Mouse (Mus musculus) stomach, postnatal 0 days (tissue): ENCODE data around the gene Sugct. TPM values are rescaled to one million over a fixed set of nuclear protein-coding genes. Genes with fewer than 3 reads are reported as not detected.
"Not testable (repeated sequence)": the region's sequence is repeated elsewhere in the genome, so short reads cannot be mapped to it uniquely, and the experiment has no call there.

ENCODE experiments used
- ATAC-seq: fragments of 200-750 bp; cut with Nextera tagmentation; 2 replicates; pipeline ENCODE4 v1.8.0; 2017; ENCODE audit not compliant: low FRiP score, low TSS enrichment
- DNase-seq: peaks from one replicate; pipeline ENCODE4 v3.0.0-alpha.2; 2016; ENCODE audit warnings: low spot score
- H3K27ac ChIP-seq: fragments of 300-500 bp; sonication (generic); replicated peaks from 2 replicates; pipeline ENCODE4 v1.5.1; 2014; ENCODE audit warnings: mild to moderate bottlenecking, control low read depth
- H3K27me3 ChIP-seq: fragments of 300-500 bp; sonication (generic); 2 replicates; pipeline ENCODE4 v1.6.1; 2014; ENCODE audit warnings: low read length; ENCODE audit not compliant: control insufficient read depth, insufficient read depth
- H3K36me3 ChIP-seq: fragments of 300-500 bp; sonication (generic); 2 replicates; pipeline ENCODE4 v1.6.1; 2014; ENCODE audit warnings: low read length, mixed read lengths; ENCODE audit not compliant: control insufficient read depth, insufficient read depth
- H3K4me1 ChIP-seq: fragments of 300-500 bp; sonication (generic); replicated peaks from 2 replicates; pipeline ENCODE4 v1.6.1; 2014; ENCODE audit warnings: antibody characterized with exemption; ENCODE audit not compliant: control insufficient read depth, insufficient read depth
- H3K4me2 ChIP-seq: fragments of 300-500 bp; sonication (generic); replicated peaks from 2 replicates; pipeline ENCODE4 v1.6.1; 2014; ENCODE audit warnings: low read depth, mild to moderate bottlenecking, control low read depth, moderate library complexity
- H3K4me3 ChIP-seq: fragments of 300-500 bp; sonication (generic); 2 replicates; pipeline ENCODE4 v1.5.1; 2014; ENCODE audit warnings: low read depth, low read length, control low read depth
- H3K9ac ChIP-seq: fragments of 300-500 bp; sonication (generic); 2 replicates; pipeline ENCODE4 v1.6.1; 2014; ENCODE audit warnings: mild to moderate bottlenecking, low read length, control low read depth, mixed read lengths
- H3K9me3 ChIP-seq: fragments of 300-500 bp; sonication (generic); 2 replicates; pipeline ENCODE4 v1.6.1; 2016; ENCODE audit warnings: low read length; ENCODE audit not compliant: control insufficient read depth
- CTCF ChIP-seq: IDR thresholded peaks from 2 replicates; pipeline ENCODE4 v1.5.1; 2016; ENCODE audit warnings: antibody characterized with exemption, low read depth, mild to moderate bottlenecking, moderate library complexity
- EP300 ChIP-seq: optimal IDR thresholded peaks from 2 replicates; pipeline ENCODE3; 2016; ENCODE audit warnings: antibody characterized with exemption
- WGBS: fragments of 180-500 bp; shearing (Covaris S2); extraction: QIAGEN DNeasy Blood & Tissue Kit; methylation state at CpG from one replicate; pipeline ENCODE4 v1.1.7; 2014; 5-methylcytosine and 5-hydroxymethylcytosine counted together
- polyA plus RNA-seq: library from polyadenylated mRNA; unstranded; fragments of >200 nt; fragmentation: Nextera tagmentation; extraction: Ambion mirVana; gene quantifications from 2 replicates; pipeline ENCODE4 v1.2.1, GENCODE M21; 2015

Gene Sugct
- polyA plus RNA-seq, 1 experiment from 2014 or later, result 6.1 TPM

- H3K4me2 ChIP-seq, result no peak overlapping the region
- no peaks in the 10 kb centered on the region for H3K9me3 ChIP-seq
- H3K27ac ChIP-seq, result no peak overlapping the region
- no peak for TF ChIP-seq CTCF
- TF ChIP-seq EP300, result no peak
- H3K27me3 ChIP-seq, result no peaks in the 10 kb centered on the region
- ATAC-seq (no peak), DNase-seq (no peak)
- no peaks in the 10 kb centered on the region for H3K4me1 ChIP-seq
- H3K4me3 ChIP-seq, result no peak overlapping the region
- H3K9ac ChIP-seq, result no peak overlapping the region
- no peaks in the 10 kb centered on the region for H3K36me3 ChIP-seq
These were observed 862.3 kb downstream of the Sugct start for GRCm38 (mm10) chr13:16833069-16833468.

GRCm38 (mm10) chr13:16831840-16832239, 863.5 kb downstream of the Sugct start:
- Histone ChIP-seq H3K9me3 (no peaks in the 10 kb centered on the region), H3K4me3 (no peak overlapping the region), H3K27ac (no peak overlapping the region), H3K36me3 (no peaks in the 10 kb centered on the region), H3K4me2 (no peak overlapping the region), H3K9ac (no peak overlapping the region), H3K27me3 (no peaks in the 10 kb centered on the region), H3K4me1 (no peaks in the 10 kb centered on the region)
- 71% methylated on average over 8 of the region's 8 CpGs for WGBS
- no peak for TF ChIP-seq EP300
- TF ChIP-seq CTCF, result no peak
- ATAC-seq (no peak), DNase-seq (no peak)

- H3K9me3 ChIP-seq, H3K27me3 ChIP-seq, H3K4me1 ChIP-seq, DNase-seq, H3K9ac ChIP-seq, H3K4me2 ChIP-seq, H3K36me3 ChIP-seq, H3K4me3 ChIP-seq, H3K27ac ChIP-seq, ATAC-seq: not testable (repeated sequence)
- WGBS, result 60% methylated on average over 6 of the region's 6 CpGs
These were observed 865.1 kb downstream of the Sugct start for GRCm38 (mm10) chr13:16830291-16830690.

- WGBS, result 38% methylated on average over 2 of the region's 2 CpGs
- Histone ChIP-seq H3K27ac (no peak overlapping the region), H3K9ac (no peak overlapping the region), H3K4me3 (no peak overlapping the region), H3K27me3 (no peaks in the 10 kb centered on the region), H3K4me2 (no peak overlapping the region), H3K9me3 (no peaks in the 10 kb centered on the region), H3K36me3 (no peaks in the 10 kb centered on the region), H3K4me1 (no peaks in the 10 kb centered on the region)
- ATAC-seq (no peak), DNase-seq (no peak)
- TF ChIP-seq CTCF, result no peak
- no peak for TF ChIP-seq EP300
These were observed 865.8 kb downstream of the Sugct start for GRCm38 (mm10) chr13:16829589-16829988.

GRCm38 (mm10) chr13:16825619-16826018, 869.7 kb downstream of the Sugct start:
- no peak overlapping the region for H3K4me3 ChIP-seq
- no peaks in the 10 kb centered on the region for H3K36me3 ChIP-seq
- H3K27me3 ChIP-seq, result no peaks in the 10 kb centered on the region
- WGBS, result 80% methylated on average over 6 of the region's 6 CpGs
- H3K9me3 ChIP-seq, result no peaks in the 10 kb centered on the region
- H3K9ac ChIP-seq, result no peak overlapping the region
- no peak overlapping the region for H3K4me2 ChIP-seq
- H3K27ac ChIP-seq, result no peak overlapping the region
- TF ChIP-seq CTCF, result no peak
- TF ChIP-seq EP300, result no peak
- H3K4me1 ChIP-seq, result no peaks in the 10 kb centered on the region
- DNase-seq, result no peak
- ATAC-seq, result no peak

- TF ChIP-seq EP300, result no peak
- Histone ChIP-seq H3K27me3 (no peaks in the 10 kb centered on the region), H3K9me3 (no peaks in the 10 kb centered on the region), H3K27ac (no peak overlapping the region), H3K4me1 (no peaks in the 10 kb centered on the region), H3K36me3 (no peaks in the 10 kb centered on the region), H3K4me3 (no peak overlapping the region), H3K9ac (no peak overlapping the region), H3K4me2 (no peak overlapping the region)
- no peak for ATAC-seq
- DNase-seq, result no peak
- 73% methylated on average over 4 of the region's 4 CpGs for WGBS
These were observed 873.6 kb downstream of the Sugct start for GRCm38 (mm10) chr13:16821785-16822184.
